Mouse (Mus musculus) thymus, adult 2 months (tissue): Measurements from ENCODE around the gene Tmem203. TPM values are rescaled to one million over a fixed set of nuclear protein-coding genes. Genes with fewer than 3 reads are reported as not detected.
A peak's percentile ranks its signal among the peaks of the same experiment; 100 is the strongest.

ENCODE experiments used
- DNase-seq: peaks from one replicate; pipeline ENCODE4 v3.0.0; 2021
- H3K27ac ChIP-seq: fragments of 200-500 bp; 2 replicates; pipeline ENCODE4 v1.5.1; 2012; ENCODE audit warnings: low read length, control low read depth; ENCODE audit not compliant: control insufficient read depth, insufficient read depth
- H3K27me3 ChIP-seq: fragments of 200-500 bp; 2 replicates; pipeline ENCODE4 v1.6.1; 2012; ENCODE audit warnings: mild to moderate bottlenecking, low read length, moderate library complexity, mixed read lengths; ENCODE audit not compliant: control insufficient read depth, insufficient read depth
- H3K36me3 ChIP-seq: fragments of 200-500 bp; 2 replicates; pipeline ENCODE4 v1.6.1; 2012; ENCODE audit warnings: mild to moderate bottlenecking, low read length, moderate library complexity; ENCODE audit not compliant: control insufficient read depth, insufficient read depth
- H3K4me1 ChIP-seq: fragments of 200-500 bp; replicated peaks from 2 replicates; pipeline ENCODE4 v1.6.1; 2012; ENCODE audit warnings: low read length; ENCODE audit not compliant: control insufficient read depth, insufficient read depth
- H3K4me3 ChIP-seq: fragments of 200-500 bp; 2 replicates; pipeline ENCODE4 v1.5.1; 2012; ENCODE audit warnings: mild to moderate bottlenecking, low read length, control low read depth, moderate library complexity; ENCODE audit not compliant: control insufficient read depth, insufficient read depth
- CTCF ChIP-seq: fragments of 200-500 bp; IDR thresholded peaks from 2 replicates; pipeline ENCODE4 v1.5.1; 2012; ENCODE audit warnings: mild to moderate bottlenecking, control low read depth, low read length, moderate library complexity, borderline replicate concordance; ENCODE audit not compliant: control insufficient read depth, poor library complexity, insufficient read depth; ENCODE audit errors: extremely low read depth
- POLR2A ChIP-seq: fragments of 200-500 bp; IDR thresholded peaks from 2 replicates; pipeline ENCODE4 v1.6.1; 2012; ENCODE audit warnings: mild to moderate bottlenecking, low read length, control low read depth, moderate library complexity; ENCODE audit not compliant: control insufficient read depth, poor library complexity, insufficient read depth; ENCODE audit errors: extremely low read depth
- WGBS: fragments of 180-500 bp; shearing (Covaris S2); methylation state at CpG from one replicate; pipeline ENCODE4 v1.1.7; 2018; 5-methylcytosine and 5-hydroxymethylcytosine counted together
- polyA plus RNA-seq: library from polyadenylated mRNA; depleted of rRNA; stranded (reverse); fragments of >200 nt; gene quantifications from 2 replicates; pipeline ENCODE4 v1.2.3, GENCODE M21; 2012

The Tmem203 gene
- polyA plus RNA-seq, 1 experiment, result 66.1 TPM

GRCm38 (mm10) chr2:25264851-25265250, 9.6 kb downstream of the Tmem203 start:
- H3K4me1 ChIP-seq, result peaks cover 22% of the 10 kb centered on the region
- no peak for DNase-seq
- H3K27me3 ChIP-seq, result no peaks in the 10 kb centered on the region
- TF ChIP-seq CTCF (no peak), POLR2A (no peak)
- H3K4me3 ChIP-seq, result no peak overlapping the region
- WGBS, result 90% methylated on average over 3 of the region's 3 CpGs
- peaks cover under 1% of the 10 kb centered on the region for H3K36me3 ChIP-seq
- no peak overlapping the region for H3K27ac ChIP-seq

GRCm38 (mm10) chr2:25265897-25266656, 10.8 kb downstream of the Tmem203 start:
- WGBS, result 61% methylated on average over 6 of the region's 6 CpGs
- no peak for DNase-seq
- Histone ChIP-seq H3K27me3 (no peaks in the 10 kb centered on the region), H3K27ac (no peak overlapping the region), H3K36me3 (peaks cover 12% of the 10 kb centered on the region), H3K4me1 (peaks cover 24% of the 10 kb centered on the region), H3K4me3 (no peak overlapping the region)
- TF ChIP-seq CTCF, result no peak
- no peak for TF ChIP-seq POLR2A

- no peak for DNase-seq
- Histone ChIP-seq H3K4me3 (no peak overlapping the region), H3K4me1 (peaks cover 30% of the 10 kb centered on the region), H3K36me3 (peaks cover 12% of the 10 kb centered on the region), H3K27ac (no peak overlapping the region), H3K27me3 (no peaks in the 10 kb centered on the region)
- WGBS, result 80% methylated on average over 2 of the region's 2 CpGs
- TF ChIP-seq POLR2A (no peak), CTCF (no peak)
These were observed 11.5 kb downstream of the Tmem203 start for GRCm38 (mm10) chr2:25266720-25267119.

GRCm38 (mm10) chr2:25267241-25267640, 12.0 kb downstream of the Tmem203 start:
- H3K36me3 ChIP-seq, result peaks cover 12% of the 10 kb centered on the region
- H3K27me3 ChIP-seq, result no peaks in the 10 kb centered on the region
- no peak for TF ChIP-seq CTCF
- TF ChIP-seq POLR2A, result no peak
- H3K4me1 ChIP-seq, result peaks cover 31% of the 10 kb centered on the region
- H3K27ac ChIP-seq, result no peak overlapping the region
- DNase-seq, result no peak
- no peak overlapping the region for H3K4me3 ChIP-seq

GRCm38 (mm10) chr2:25267746-25268309, 12.6 kb downstream of the Tmem203 start:
- no peak for DNase-seq
- H3K27me3 ChIP-seq, result no peaks in the 10 kb centered on the region
- H3K27ac ChIP-seq, result no peak overlapping the region
- H3K4me3 ChIP-seq, result no peak overlapping the region
- no peak for TF ChIP-seq POLR2A
- no peak for TF ChIP-seq CTCF
- WGBS, result 92% methylated on average over 4 of the region's 4 CpGs
- peaks cover 12% of the 10 kb centered on the region for H3K36me3 ChIP-seq
- H3K4me1 ChIP-seq, result peaks cover 33% of the 10 kb centered on the region

GRCm38 (mm10) chr2:25271827-25272511, 16.7 kb downstream of the Tmem203 start, which contains the start of the genes Ssna1 and Anapc2:
TSS of gene Ssna1 (minus strand) at chr2:25272438.
TSS of gene Anapc2 (plus strand) at chr2:25272478.
- peak; percentile 97 for DNase-seq
- Histone ChIP-seq H3K4me3 (peak within 1 kb of the TSS; percentile 87), H3K4me1 (peaks cover 17% of the 10 kb centered on the region), H3K27me3 (no peaks in the 10 kb centered on the region), H3K27ac (peak within 1 kb of the TSS; percentile 61), H3K36me3 (peaks cover 32% of the 10 kb centered on the region)
- TF ChIP-seq POLR2A (peak; percentile 81), CTCF (peak; percentile 15; the same call in 1 of the 2 replicates)
- WGBS, result under 1% methylated on average over 55 of the region's 55 CpGs
